Mouse (Mus musculus) megakaryocyte, embryonic 14.5 days (primary cell): Measurements from ENCODE around the gene Abcb10.

Experiments used
- FLI1 ChIP-seq: IDR thresholded peaks from 2 replicates; pipeline ENCODE4 v1.6.1; 2012; ENCODE audit warnings: low read length, inconsistent platforms, mixed read lengths
- GATA1 ChIP-seq: IDR thresholded peaks from 3 replicates; pipeline ENCODE4 v1.6.1; 2012; ENCODE audit warnings: mixed read lengths, low read length, inconsistent platforms, borderline replicate concordance

DNA sequence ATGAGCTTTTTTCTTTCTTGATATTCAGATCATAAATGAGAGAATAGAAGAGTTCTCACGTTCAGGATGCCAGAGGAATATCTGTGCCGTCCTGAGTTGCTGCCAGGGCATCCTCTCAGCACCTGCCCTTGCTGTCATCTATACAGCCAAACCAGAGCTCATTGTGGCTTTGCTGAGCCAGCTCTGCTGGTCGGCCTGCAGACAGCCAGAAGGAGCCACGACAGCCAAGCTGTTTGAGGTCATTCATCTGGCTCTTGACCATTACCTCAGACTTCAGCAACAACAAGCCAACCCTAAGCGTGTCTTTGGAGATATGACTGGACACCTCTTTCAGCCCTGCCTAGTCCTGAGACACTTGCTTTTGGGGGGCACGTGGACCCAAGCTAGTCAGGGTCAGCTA, 44.9 kb upstream of the Abcb10 start:
- TF ChIP-seq GATA1, result no peak
- TF ChIP-seq FLI1, result no peak
